Mouse (Mus musculus): ENCODE data around the gene Grm4. TPM values are rescaled to one million over a fixed set of nuclear protein-coding genes. Genes with fewer than 3 reads are reported as not detected.

Gene Grm4
- polyA plus RNA-seq, 1 experiment, result 0.12 TPM

DNA sequence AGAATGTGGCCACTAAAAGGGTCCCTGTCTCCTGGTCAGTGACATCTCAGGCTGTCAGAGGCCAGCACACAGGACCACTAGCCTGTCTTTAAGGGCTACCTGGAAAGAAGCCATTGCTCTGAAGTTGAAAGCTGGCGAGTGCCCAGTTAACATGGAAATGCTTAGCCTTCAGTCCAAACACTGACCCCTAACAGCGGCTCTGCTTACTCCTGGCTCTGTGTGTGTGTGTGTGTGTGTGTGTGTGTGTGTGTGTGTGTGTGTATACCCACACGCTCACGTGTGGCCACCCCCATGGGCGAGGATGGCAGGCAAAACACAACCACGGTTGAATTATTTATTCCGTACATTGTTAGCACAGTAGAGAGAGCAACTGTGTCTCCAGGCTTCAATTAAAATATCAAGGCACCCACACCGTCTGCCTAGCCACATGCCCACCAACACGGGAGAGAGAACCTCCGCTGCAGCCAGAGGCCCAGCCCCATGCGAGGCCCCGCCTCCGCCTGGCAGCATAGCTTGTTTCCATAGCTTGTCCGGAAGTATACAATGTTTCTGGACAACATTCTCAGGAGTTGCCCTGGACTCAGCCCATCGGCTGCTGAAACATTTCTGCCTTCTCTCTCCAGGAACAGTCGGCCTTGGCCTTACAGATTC, 32.9 kb downstream of the Grm4 start:
- DNase-seq (ENCODE audit: low spot score), result no peak

DNA sequence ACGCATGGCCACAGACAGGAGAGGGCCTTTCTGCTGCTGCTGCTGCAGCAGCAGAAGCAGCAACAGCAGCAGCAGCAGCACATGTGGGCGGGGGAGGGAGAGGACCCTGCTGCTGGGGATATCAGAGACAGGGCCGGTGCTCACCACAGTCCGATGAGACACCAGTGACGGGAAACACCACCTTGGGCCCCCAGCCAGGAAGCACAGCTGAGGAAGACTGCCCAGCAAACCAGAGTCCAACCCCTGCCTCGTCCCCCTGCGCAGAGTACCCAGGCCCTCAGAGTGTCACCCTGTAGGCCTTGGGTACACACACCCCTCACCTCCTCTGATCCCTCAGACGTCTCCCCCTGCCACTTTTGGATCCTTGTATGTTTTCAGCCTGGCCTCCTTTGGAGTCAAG, 35.3 kb downstream of the Grm4 start:
- no peak for DNase-seq (ENCODE audit: low spot score)

- DNase-seq (ENCODE audit: low spot score), result no peak
Observed at GRCm38 (mm10) chr17:27483571-27483970, 37.6 kb downstream of the Grm4 start.

GRCm38 (mm10) chr17:27480143-27481103, 40.8 kb downstream of the Grm4 start:
- peak; percentile 29 for DNase-seq (ENCODE audit: low spot score)

DNA sequence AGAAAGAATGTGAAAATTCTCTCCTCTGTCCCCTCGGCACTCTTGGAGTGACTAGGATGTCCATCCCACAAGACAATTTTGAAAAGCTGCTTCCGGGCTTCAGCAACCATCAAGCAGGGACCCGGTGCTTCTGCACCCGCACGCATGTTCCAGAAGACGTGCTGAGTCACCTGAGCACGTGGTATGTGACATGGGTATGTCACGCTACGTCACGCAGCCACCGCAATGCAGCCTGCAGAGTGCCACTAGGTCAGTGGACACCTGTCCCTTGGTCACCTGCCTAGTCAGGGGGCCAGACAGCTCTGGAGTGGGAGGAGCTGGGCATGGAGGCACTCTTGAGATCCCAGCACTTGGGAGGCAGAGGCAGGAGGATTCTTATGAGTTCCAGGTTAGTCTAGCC, 45.6 kb downstream of the Grm4 start:
- no peak for DNase-seq (ENCODE audit: low spot score)

DNA sequence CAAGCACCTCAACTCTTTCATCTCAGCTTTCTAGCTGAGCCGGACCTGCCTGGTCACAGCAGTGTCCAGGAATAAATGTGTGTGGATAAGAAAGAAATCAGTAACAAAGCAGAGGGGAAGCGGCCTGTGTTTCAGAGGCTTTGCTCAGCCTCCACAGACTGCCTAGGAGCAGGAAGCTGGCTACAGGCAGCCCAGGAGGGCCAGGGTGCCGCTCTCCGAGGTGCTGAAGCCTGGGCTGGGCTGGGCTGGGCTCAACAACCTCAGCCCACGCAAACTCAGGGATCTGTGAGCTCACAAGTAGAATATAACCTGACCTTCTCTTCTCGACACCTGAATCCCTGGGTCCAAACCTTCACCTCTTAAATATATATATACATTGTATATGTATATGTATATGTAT, 54.6 kb downstream of the Grm4 start:
- no peak for DNase-seq (ENCODE audit: low spot score)

GRCm38 (mm10) chr17:27465924-27466323, 55.3 kb downstream of the Grm4 start:
- DNase-seq (ENCODE audit: low spot score), result no peak

DNA sequence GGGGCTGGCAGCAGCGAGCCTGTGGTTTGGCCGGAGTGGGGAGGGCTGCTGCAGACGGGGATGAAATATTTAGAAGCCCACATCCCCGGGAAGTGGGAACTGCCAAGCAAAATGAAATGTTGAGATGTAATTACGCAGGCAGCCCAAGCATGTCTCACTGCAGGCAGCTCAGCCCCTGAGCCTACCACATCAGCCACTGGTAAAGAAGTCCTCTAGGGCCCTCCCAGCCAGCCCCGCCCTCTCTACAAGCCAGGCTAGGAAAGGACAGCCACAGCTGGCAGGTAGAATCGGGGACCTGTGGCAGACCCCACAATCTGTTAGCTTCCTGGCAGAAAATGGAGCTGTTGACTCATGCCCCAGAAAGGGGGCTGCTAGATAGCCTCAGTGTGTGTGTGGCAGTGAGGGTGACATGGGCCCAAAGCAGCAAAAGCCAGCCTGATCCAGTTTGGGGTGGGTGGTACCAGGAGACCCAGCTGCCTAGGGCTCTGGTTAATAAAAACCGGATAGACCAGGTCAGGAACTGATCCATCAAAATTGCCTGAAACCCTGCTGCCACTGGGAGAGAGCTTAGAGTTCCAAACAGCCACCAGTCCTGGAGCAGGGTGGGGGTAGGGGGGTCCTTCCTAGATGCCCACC, 56.8 kb downstream of the Grm4 start:
- no peak for DNase-seq (ENCODE audit: low spot score)

GRCm38 (mm10) chr17:27459979-27460378, 61.2 kb downstream of the Grm4 start:
- no peak for DNase-seq (ENCODE audit: low spot score)

DNA sequence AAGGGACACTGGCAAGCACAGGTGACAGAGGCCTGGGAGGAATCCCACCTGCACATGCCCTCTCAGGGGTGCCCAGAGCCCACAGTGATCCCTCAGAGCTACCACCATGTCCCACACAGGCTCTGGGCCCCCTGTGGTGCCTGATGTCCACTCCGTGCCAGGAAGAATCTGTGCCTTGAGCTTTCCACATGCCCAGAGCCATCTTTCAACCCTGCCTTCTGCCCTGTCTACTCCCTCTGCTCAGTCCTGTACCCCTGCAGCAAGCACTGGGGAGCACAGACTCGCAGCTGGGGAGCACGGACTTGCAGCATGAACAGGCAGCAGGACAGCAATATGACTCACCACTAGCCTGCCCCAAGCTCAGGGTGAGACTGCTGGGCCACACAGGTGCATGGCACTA, 62.0 kb downstream of the Grm4 start:
- DNase-seq (ENCODE audit: low spot score), result no peak

GRCm38 (mm10) chr17:27457863-27458494, 63.2 kb downstream of the Grm4 start:
- DNase-seq (ENCODE audit: low spot score), result no peak

DNA sequence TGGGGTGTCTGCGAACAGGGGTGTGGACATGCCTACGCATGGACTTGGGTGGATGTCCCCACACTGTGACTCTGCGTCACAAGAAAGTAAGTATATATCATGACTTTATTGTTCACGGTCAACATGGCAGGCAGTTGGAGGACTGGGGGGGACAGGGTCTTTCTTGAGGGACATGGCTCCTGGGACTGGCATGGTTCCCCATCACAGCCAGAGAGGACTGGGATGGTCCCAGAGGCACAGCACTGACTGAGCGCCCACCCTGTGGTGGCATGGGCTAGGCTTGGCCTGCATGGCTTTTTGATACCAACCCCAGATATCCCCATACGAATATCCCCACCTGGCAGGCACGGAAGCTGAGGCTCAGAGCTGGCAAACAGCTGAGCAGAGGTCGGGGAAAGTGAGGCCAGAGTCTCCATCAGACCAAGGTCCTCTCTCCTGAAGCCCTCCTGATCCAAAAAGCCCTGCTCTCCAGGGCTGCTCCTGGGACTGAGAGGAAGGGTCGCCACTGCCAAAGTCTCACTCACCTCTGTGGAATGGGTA, 64.1 kb downstream of the Grm4 start:
- DNase-seq (ENCODE audit: low spot score), result no peak

GRCm38 (mm10) chr17:27456364-27456763, 64.8 kb downstream of the Grm4 start:
- no peak for DNase-seq (ENCODE audit: low spot score)

DNA sequence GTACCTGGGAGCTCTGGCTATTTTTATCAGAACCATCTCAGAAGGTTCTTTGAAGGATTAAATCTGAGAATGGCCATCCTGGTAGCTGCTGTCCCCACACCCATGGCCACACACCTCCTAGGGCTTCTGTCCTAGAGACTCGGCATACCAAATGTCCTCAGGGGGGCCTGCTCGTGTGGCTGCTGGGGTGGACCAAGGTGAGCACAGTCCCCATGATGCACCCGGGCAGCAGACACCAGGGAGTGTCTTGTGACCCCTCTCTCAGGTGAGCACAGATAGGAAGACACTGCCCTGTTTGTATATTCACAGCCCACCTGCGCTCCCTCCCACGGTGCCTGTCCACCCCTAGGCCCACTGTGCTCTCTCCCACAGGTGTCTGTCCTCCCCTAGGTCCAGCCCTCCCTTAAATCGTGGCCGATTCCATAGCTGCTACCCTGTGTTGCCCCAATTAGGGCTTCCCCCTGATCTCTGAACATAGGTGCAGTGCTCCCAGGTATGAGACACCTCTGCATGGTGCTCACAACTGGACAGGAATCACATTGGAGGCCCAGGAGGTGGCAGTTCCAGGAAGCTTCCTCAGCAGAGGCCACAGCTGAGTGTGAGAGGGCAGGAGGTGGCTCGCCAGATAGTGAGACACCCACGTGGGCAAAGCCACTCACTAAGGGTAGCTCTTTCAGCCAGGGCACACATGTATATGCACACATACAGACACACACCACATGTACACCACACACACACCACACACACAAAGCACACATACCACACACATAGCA, 66.0 kb downstream of the Grm4 start:
- DNase-seq (ENCODE audit: low spot score), result no peak

DNA sequence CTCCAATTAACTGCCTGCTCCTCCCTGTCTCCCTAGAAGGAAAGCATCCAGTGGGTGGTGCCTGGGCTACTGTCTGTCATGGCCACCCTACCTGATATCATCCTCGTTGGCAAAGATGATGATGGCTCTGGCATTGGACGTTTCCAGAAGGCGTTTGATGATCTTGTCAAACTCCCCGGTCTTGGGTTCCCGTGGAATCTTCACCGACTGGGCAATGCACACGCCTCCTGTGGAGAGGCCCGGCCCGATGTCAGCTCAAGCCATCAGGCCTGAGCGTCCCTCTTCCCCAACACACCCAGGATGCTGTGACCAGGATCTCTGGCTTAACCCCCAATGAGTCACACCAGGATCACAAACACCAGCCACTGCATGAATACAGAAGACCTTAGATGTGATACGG, 66.8 kb downstream of the Grm4 start:
- no peak for DNase-seq (ENCODE audit: low spot score)

DNA sequence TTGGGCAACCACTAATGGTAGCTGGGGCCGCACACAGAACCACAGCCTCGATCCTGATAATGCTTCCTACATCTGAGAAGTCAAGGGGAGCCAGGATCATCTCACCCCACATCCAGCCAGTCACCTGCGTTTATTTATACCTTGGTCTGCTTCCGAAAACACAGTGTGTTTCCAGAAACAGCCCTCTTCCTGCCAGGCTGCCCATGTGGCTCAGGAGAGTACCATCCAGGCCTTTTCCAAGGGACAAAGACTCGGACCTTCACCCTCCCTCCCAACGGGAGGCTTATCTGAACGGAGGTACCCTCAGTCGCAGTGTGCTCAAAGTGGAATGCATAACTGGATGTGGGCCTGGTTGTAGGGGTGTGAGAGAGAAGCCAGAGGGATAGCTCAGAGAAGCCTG, 68.2 kb downstream of the Grm4 start:
- DNase-seq (ENCODE audit: low spot score), result no peak

DNA sequence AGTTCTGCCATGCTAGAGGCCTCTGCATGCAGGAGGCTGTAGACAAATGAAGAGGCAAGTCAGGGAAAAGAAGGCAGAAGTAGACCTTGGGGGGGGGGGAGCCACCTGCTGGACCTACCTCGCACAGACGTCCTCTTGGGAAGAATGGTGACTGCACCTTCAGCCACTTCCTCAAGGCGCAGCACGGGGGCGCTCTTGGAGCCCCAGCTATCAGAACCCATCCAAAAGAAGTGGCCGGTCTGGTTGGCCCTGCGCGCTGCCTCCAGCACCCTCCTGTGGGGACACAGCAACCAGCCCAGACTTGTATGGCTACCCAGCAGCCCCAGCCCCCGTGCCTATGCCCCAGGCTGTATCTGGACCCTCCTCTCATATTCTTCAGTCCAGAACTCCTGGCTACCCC, 69.4 kb downstream of the Grm4 start:
- no peak for DNase-seq (ENCODE audit: low spot score)

- DNase-seq (ENCODE audit: low spot score), result no peak
Observed at GRCm38 (mm10) chr17:27451216-27451615, 70.0 kb downstream of the Grm4 start.

GRCm38 (mm10) chr17:27449757-27450330, 71.4 kb downstream of the Grm4 start:
- no peak for DNase-seq (ENCODE audit: low spot score)

DNA sequence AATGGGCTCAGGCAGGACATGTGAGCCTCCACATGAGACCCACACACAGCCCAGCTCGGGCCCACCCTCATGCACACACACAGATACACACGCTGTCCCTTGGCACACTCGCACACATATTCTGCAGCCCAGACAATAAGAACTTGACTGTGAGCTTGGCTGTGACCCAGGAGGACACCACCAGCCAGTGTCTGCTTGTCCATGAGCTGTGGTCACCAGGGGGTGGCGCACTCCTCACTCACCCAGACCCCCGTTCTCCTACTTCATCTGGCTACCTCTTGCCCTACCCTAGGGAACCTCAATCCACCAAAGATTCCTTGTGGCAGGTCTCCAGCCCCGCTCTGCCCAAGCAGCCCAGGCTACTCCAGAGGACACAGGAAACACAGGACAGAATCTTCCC, 72.5 kb downstream of the Grm4 start:
- no peak for DNase-seq (ENCODE audit: low spot score)
